Mouse (Mus musculus) heart, postnatal 0 days (tissue): Measurements from ENCODE around the gene Myo15b.

Source experiments
- CTCF ChIP-seq: IDR thresholded peaks from 2 replicates; pipeline ENCODE4 v1.5.1; 2016; ENCODE audit warnings: antibody characterized with exemption, control low read depth, low read depth
- EP300 ChIP-seq: IDR thresholded peaks from 2 replicates; pipeline ENCODE4 v1.6.1; 2016; ENCODE audit warnings: antibody characterized with exemption, low read depth

- no peak for TF ChIP-seq CTCF
- no peak for TF ChIP-seq EP300
Observed at GRCm38 (mm10) chr11:115919073-115919472, 60.9 kb downstream of the Myo15b start.
